Mouse (Mus musculus) telencephalon, adult 2 months (tissue): ENCODE data around the gene Fam43b.
"Not testable (repeated sequence)": the region's sequence is repeated elsewhere in the genome, so short reads cannot be mapped to it uniquely, and the experiment has no call there.

Experiments used
- DNase-seq: peaks from one replicate; pipeline ENCODE4 v3.0.0-alpha.2; 2011; ENCODE audit warnings: low read depth, low spot score

Gene Fam43b

GRCm38 (mm10) chr4:138395971-138396645 is at the start of gene Fam43b:
Gene Fam43b (minus strand): TSS chr4:138396528.
- peak; percentile 90 for DNase-seq

- no peak for DNase-seq
Observed at GRCm38 (mm10) chr4:138444941-138445340, 48.6 kb upstream of the Fam43b start.

- DNase-seq: no peak
Observed at GRCm38 (mm10) chr4:138440062-138440461, 43.7 kb upstream of the Fam43b start.

- DNase-seq: peak; percentile 97
Observed at GRCm38 (mm10) chr4:138434347-138435316, 38.3 kb upstream of the Fam43b start, which contains the start of gene Mul1. Gene Mul1 (plus strand): TSS chr4:138434671.

- DNase-seq: no peak
Observed at GRCm38 (mm10) chr4:138431340-138431739, 35.0 kb upstream of the Fam43b start.

- DNase-seq: no peak
Observed at GRCm38 (mm10) chr4:138429778-138430177, 33.5 kb upstream of the Fam43b start.

- DNase-seq: peak; percentile 74
Observed at GRCm38 (mm10) chr4:138426778-138427705, 30.7 kb upstream of the Fam43b start.

- not testable (repeated sequence) for DNase-seq
Observed at GRCm38 (mm10) chr4:138425604-138426003, 29.3 kb upstream of the Fam43b start.

- no peak for DNase-seq
Observed at GRCm38 (mm10) chr4:138425028-138425427, 28.7 kb upstream of the Fam43b start.

GRCm38 (mm10) chr4:138418340-138418957 is 22.1 kb upstream of the Fam43b start:
- no peak for DNase-seq

GRCm38 (mm10) chr4:138417882-138418281 is 21.6 kb upstream of the Fam43b start:
- DNase-seq: no peak

GRCm38 (mm10) chr4:138416414-138416813 is 20.1 kb upstream of the Fam43b start:
- no peak for DNase-seq

GRCm38 (mm10) chr4:138415991-138416390 is 19.7 kb upstream of the Fam43b start:
- DNase-seq: peak; percentile 75

GRCm38 (mm10) chr4:138414725-138415124 is 18.4 kb upstream of the Fam43b start:
- DNase-seq: peak; percentile 88

- no peak for DNase-seq
Observed at GRCm38 (mm10) chr4:138411504-138412121, 15.3 kb upstream of the Fam43b start.

GRCm38 (mm10) chr4:138411011-138411410 is 14.7 kb upstream of the Fam43b start:
- no peak for DNase-seq

- no peak for DNase-seq
Observed at GRCm38 (mm10) chr4:138407479-138408194, 11.3 kb upstream of the Fam43b start.

GRCm38 (mm10) chr4:138404806-138405205 is 8.5 kb upstream of the Fam43b start:
- no peak for DNase-seq

GRCm38 (mm10) chr4:138396711-138397110 is 383 bp upstream of the Fam43b start:
- DNase-seq: no peak
